Mouse (Mus musculus): Measurements from ENCODE around the gene Grm8.

DNA sequence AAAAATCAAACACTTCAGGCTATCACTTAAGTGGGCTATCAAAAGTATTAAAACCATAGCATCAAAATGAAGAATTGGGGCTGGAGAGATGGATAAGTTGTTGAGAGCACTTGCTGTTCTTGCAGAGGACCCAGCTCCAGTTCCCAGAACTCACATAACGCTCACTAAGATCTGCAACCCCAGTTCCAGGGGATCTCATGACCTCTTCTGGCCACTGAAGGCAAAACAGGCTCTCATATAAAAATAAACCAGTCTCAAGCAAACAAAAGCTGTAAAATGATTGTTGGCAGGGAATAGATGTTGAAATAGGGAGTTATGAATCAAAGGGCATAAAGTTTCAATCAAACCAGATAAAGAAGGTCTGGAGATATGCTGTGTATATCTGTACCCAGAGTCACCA, 171.1 kb downstream of the Grm8 start:
- no peak for TF ChIP-seq GATA1 (IDR thresholded peaks at IDR 0.05; ENCODE audit: low read depth, low read length)
- no peak for TF ChIP-seq ZKSCAN1 (IDR thresholded peaks at IDR 0.05; ENCODE audit: low read depth, low read length)
- no peak for TF ChIP-seq ETS1 (IDR thresholded peaks at IDR 0.05; ENCODE audit: low read depth, low read length)
- TF ChIP-seq E2F4 (IDR thresholded peaks at IDR 0.05; ENCODE audit: borderline replicate concordance, low read depth, low read length): no peak

Data from MEL (cell line).